Mouse (Mus musculus) left cerebral cortex, adult 8-10 months (tissue): Measurements from ENCODE around the gene Gm7173. TPM values are rescaled to one million over a fixed set of nuclear protein-coding genes. Genes with fewer than 3 reads are reported as not detected.

Experiments used
- DNase-seq, 2 experiments: peaks; one replicate each; pipeline ENCODE4 v3.0.0; 2022; ENCODE audit warnings: low spot score in 2 of 2
- total RNA-seq, 4 experiments: library from RNA; stranded (reverse); gene quantifications; 2 replicates each; pipeline ENCODE4 v1.2.4; 2022

Gene Gm7173
- total RNA-seq: 1 to 10 TPM in 3 of 4 experiments, under 1 TPM in 1; 0.95 to 3.2 (median 1.9) TPM

GRCm38 (mm10) chrX:79516977-79517645 is at the start of gene Gm7173:
Gene Gm7173, minus strand, starts transcription at chrX:79517285.
- peak; percentile 6 to 42 for DNase-seq

- DNase-seq: no peak
Measured at GRCm38 (mm10) chrX:79517646-79518016, 546 bp upstream of the Gm7173 start.

- DNase-seq: no peak
Measured at GRCm38 (mm10) chrX:79316790-79317189, 200.3 kb downstream of the Gm7173 start.

Other genes with a start within 250 kb of the Gm7173 start
- gene Mageb16, start 154.2 kb upstream of the Gm7173 start, total RNA-seq: under 1 TPM; 0.37 to 0.57 (median 0.48) TPM